Mouse (Mus musculus): Measurements from ENCODE around the gene Ammecr1. TPM values are rescaled to one million over a fixed set of nuclear protein-coding genes. Genes with fewer than 3 reads are reported as not detected.

The Ammecr1 gene
- polyA plus RNA-seq, 1 experiment from 2014 or later, result 12.4 TPM

DNA sequence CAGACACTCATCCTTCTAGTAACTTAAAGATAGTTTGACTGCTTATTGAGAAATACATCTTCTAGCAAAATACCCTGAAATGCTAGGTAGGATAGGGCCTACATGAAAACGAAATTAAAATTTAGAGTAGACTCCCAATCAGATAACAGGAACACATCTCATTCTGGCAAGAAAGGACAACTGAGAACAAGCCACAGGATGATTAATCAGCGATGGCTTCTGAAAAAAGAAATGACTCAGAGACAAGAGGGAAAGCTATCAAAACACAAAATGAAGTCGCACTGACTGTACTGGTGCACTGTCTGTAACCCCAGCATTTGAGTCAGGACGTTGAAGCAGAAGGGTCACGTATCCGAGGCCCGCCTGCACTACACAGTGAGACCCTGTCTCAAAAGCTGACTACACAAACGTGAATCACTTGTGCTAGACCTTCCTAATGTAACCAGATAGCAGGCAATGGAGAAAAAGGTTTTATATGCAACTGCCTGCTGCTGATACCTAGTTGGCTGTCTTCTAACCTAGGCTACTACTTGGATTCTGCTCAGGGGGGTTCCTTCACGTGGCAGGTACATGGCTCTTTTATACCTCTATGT lies 68.1 kb downstream of the Ammecr1 start:
- no peaks in the 10 kb centered on the region for H3K36me3 ChIP-seq
- WGBS, result 88% methylated on average over 9 of the region's 9 CpGs
- no peak for DNase-seq (ENCODE audit: low spot score)
- no peaks in the 10 kb centered on the region for H3K9me3 ChIP-seq (replicated peaks)
- H3K27me3 ChIP-seq (ENCODE audit: low read depth, poor library complexity, severe bottlenecking), result peaks cover 88% of the 10 kb centered on the region
- H3K27ac ChIP-seq, result no peak overlapping the region
- no peaks in the 10 kb centered on the region for H3K4me1 ChIP-seq
- H3K4me3 ChIP-seq, result no peak overlapping the region

DNA sequence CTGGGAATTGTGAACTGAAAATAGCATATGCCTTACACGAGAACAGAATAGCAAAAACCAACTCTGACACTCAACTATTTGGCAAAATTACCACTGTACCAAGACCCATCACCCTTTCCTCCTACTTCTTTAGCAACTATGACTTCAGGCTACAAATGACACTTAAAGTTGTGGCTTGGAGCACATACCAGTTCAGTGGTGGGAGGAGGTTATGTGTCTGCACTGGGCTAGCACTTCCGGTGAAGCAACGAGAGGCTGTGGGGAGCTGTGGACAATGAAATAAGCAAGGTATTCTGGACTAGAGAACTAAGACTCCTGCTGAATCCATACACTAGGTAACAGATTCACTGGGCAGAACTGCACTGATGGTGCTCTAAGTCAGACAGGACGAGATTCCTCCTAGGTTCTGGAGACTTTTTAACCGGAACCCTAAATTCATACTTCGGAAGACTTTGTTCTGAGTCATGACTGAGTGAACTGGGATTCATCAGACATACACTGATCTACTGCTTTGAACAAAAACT lies 69.0 kb downstream of the Ammecr1 start:
- H3K27ac ChIP-seq, result no peak overlapping the region
- WGBS, result 91% methylated on average over 6 of the region's 6 CpGs
- H3K27me3 ChIP-seq (ENCODE audit: low read depth, poor library complexity, severe bottlenecking), result peaks cover 83% of the 10 kb centered on the region

DNA sequence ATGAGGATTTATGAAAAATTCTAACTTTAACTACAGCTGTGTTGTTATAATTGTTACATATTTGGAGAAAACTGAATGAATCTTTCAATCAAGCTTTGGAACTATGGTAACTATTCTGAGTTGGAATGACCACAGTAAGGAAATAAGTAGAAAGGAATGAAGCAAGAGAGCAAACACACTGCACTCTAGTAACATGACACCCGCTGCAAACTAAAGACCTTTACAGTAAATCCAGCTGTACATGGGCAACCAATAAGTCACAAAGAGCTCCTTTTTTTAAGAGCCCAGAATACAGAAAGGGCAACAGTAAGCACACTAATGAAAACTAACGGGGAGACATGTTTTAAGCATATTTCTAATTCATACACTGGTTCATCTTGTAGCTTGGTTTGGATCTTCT lies 71.2 kb downstream of the Ammecr1 start:
- DNase-seq (ENCODE audit: low spot score), result no peak
- no peaks in the 10 kb centered on the region for H3K36me3 ChIP-seq
- no peaks in the 10 kb centered on the region for H3K9me3 ChIP-seq (replicated peaks)
- H3K27ac ChIP-seq, result no peak overlapping the region
- no peak overlapping the region for H3K4me3 ChIP-seq
- 0 out of 2 replicates have a peak, but pooled peaks cover 5% of the 10 kb centered on the region for H3K4me1 ChIP-seq
- 85% methylated on average over 2 of the region's 2 CpGs for WGBS
- peaks cover 83% of the 10 kb centered on the region for H3K27me3 ChIP-seq (ENCODE audit: low read depth, poor library complexity, severe bottlenecking)

More for the DNA sequence above, 69.0 kb downstream of the Ammecr1 start:
- Histone ChIP-seq H3K36me3 (no peaks in the 10 kb centered on the region), H3K4me1 (no peaks in the 10 kb centered on the region), H3K9me3 (replicated peaks) (no peaks in the 10 kb centered on the region), H3K4me3 (no peak overlapping the region)
- no peak for DNase-seq (ENCODE audit: low spot score)

DNA sequence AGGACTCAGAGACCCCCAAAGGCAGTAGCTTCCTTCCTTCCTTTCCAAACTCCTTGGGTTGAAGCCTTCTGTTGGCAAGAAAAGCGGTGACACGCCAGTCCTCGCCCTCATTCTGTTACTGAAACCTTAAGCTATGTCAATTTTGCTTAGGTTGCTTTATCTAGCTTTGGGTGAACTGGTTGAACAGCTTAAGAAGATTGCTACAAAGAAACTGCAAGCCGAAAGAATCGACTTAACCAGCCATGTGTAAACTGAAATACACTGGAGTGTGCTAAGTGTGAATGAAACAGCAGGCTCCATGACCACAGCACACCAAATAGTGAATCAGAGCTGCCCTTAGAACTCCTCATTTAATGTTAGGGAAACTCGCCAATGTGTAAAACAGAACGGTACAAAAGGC lies 80.6 kb downstream of the Ammecr1 start:
- no peak for DNase-seq (ENCODE audit: low spot score)
- peaks cover 91% of the 10 kb centered on the region for H3K27me3 ChIP-seq (ENCODE audit: low read depth, poor library complexity, severe bottlenecking)
- 91% methylated on average over 7 of the region's 7 CpGs for WGBS
- no peaks in the 10 kb centered on the region for H3K9me3 ChIP-seq (replicated peaks)
- H3K27ac ChIP-seq, result no peak overlapping the region
- H3K4me1 ChIP-seq, result no peaks in the 10 kb centered on the region
- H3K4me3 ChIP-seq, result no peak overlapping the region
- no peaks in the 10 kb centered on the region for H3K36me3 ChIP-seq

DNA sequence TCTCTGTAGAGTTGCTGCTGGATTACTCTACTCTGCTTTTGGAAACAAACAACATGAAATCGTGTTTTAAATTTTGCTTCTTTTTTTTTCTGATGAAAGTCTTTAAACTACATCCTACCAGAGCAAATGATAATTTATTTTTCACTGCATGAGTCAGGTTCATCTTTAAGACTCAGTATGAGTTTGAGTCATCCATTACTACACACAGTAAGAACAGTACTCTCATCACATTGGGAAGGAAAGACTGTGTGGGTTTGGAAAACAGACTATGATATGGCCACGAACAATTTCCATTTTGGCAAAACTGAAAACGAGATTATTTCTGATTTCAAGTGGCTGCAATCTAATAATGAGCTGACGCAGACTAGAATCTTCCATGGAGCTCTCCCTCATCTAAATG lies 82.9 kb downstream of the Ammecr1 start:
- WGBS, result 95% methylated on average over 4 of the region's 4 CpGs
- H3K4me3 ChIP-seq, result no peak overlapping the region
- H3K27me3 ChIP-seq (ENCODE audit: low read depth, poor library complexity, severe bottlenecking), result peaks cover 96% of the 10 kb centered on the region
- H3K9me3 ChIP-seq (replicated peaks), result no peaks in the 10 kb centered on the region
- H3K27ac ChIP-seq, result no peak overlapping the region
- H3K4me1 ChIP-seq, result no peaks in the 10 kb centered on the region
- H3K36me3 ChIP-seq, result no peaks in the 10 kb centered on the region
- no peak for DNase-seq (ENCODE audit: low spot score)

DNA sequence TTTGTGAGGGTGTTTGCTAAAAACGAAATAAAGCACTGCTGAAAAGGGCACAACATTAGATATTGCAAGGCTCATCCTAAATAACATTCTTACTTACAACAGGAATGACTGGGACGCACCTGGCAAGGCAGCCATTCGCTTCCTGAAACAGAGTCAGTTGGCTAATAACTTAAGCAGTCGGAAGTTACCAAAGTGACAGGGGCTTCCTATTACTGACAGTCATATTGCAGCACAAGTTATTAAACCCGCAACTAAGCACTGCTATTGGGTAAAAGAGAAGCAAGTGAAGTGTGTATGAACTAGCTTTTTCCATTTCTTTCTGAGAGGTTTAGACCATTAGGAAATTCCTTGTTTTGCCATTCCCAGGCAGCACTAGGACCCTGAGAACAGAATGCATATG lies 84.3 kb downstream of the Ammecr1 start:
- WGBS, result 90% methylated on average over 5 of the region's 5 CpGs
- peaks cover 96% of the 10 kb centered on the region for H3K27me3 ChIP-seq (ENCODE audit: low read depth, poor library complexity, severe bottlenecking)
- no peaks in the 10 kb centered on the region for H3K36me3 ChIP-seq
- no peaks in the 10 kb centered on the region for H3K4me1 ChIP-seq
- no peak overlapping the region for H3K27ac ChIP-seq
- H3K4me3 ChIP-seq, result no peak overlapping the region
- H3K9me3 ChIP-seq (replicated peaks), result no peaks in the 10 kb centered on the region
- no peak for DNase-seq (ENCODE audit: low spot score)

DNA sequence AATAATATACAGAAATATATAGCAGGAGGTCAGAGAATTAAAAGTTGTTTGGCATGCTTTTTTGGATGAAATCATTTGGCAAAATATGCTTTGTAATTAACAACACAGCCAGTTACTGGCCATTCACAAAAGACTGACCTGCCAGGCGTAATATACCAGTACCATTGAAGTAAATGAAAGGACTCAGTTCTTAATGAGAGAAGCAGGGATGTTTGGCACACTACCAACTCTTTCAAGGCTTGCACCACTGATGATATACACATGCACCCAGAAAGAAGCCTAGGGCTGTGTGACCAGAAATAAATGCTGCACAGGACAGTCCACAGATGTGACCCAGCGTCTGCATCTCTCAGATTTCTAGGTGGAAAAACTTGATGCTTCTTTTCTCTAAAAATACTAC lies 96.7 kb downstream of the Ammecr1 start:
- no peak for DNase-seq (ENCODE audit: low spot score)
- Histone ChIP-seq H3K27me3 (ENCODE audit: low read depth, poor library complexity, severe bottlenecking) (peaks cover 48% of the 10 kb centered on the region), H3K36me3 (no peaks in the 10 kb centered on the region), H3K9me3 (replicated peaks) (no peaks in the 10 kb centered on the region), H3K4me3 (no peak overlapping the region), H3K4me1 (no peaks in the 10 kb centered on the region), H3K27ac (no peak overlapping the region)
- 93% methylated on average over 2 of the region's 2 CpGs for WGBS

DNA sequence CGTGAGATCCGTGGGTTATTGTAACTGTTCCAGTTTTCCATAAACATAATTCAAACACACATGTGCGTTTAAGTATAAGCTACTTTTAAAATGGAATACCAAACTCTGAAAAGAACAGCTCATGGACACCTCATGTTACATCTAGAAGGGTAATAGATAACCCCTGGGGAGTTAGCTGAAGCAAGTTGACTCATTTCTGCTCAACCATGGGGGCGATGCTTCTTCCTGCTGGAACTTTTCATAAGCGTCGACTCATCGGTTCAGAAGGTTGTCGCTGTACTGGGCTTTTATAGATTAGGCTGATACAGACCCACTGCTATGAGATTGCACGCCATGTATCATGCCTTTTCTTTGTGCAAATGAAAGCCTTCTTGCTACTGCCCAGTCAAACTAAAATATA lies 118.5 kb downstream of the Ammecr1 start:
- no peak for DNase-seq (ENCODE audit: low spot score)
- 96% methylated on average over 9 of the region's 9 CpGs for WGBS
- no peaks in the 10 kb centered on the region for H3K36me3 ChIP-seq
- H3K4me3 ChIP-seq, result no peak overlapping the region
- H3K4me1 ChIP-seq, result no peaks in the 10 kb centered on the region
- no peaks in the 10 kb centered on the region for H3K9me3 ChIP-seq (replicated peaks)
- no peak overlapping the region for H3K27ac ChIP-seq
- peaks cover 61% of the 10 kb centered on the region for H3K27me3 ChIP-seq (ENCODE audit: low read depth, poor library complexity, severe bottlenecking)

DNA sequence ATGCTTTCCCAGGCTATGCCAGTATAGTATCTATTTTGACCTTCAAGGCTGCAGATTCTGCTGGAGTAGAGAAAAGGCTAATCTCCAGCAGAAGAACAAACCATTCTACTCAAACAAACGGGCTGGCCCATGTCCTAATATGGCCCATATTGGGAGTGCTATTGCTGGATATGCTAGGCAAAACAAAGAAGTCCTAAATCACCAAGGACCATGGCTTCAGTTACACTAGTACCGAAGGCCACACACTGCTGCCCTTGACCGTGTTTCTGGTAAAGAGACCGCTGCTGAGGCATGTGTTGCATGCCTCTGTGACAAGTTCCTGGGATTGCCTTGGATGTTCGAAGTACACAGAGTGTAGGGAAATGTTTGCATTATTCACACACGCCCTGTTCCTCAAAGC lies 120.3 kb downstream of the Ammecr1 start:
- Histone ChIP-seq H3K36me3 (peaks cover 8% of the 10 kb centered on the region; the same call in 1 of the 2 replicates), H3K27ac (no peak overlapping the region), H3K9me3 (replicated peaks) (no peaks in the 10 kb centered on the region), H3K4me3 (no peak overlapping the region), H3K4me1 (no peaks in the 10 kb centered on the region), H3K27me3 (ENCODE audit: low read depth, poor library complexity, severe bottlenecking) (peaks cover 74% of the 10 kb centered on the region)
- 95% methylated on average over 6 of the region's 6 CpGs for WGBS
- no peak for DNase-seq (ENCODE audit: low spot score)

DNA sequence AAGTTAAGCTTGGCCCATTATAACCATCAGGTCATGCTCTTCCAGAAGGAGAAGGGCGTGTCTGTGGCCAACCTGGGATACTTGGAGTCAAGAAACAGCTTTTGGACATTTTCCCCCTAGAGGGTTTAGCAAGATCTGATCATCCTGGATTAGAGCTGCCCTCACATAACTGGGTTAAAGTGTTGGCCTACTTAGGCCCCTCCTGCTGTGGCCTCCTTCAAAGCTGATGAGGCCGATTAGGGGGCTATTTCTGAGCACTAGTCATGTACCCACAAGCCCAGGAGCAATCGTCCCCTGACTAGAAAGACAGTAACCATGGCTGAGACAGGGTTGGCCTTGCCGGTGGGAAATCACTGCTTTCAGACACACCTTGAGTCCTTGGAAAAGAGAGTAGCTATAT lies 124.6 kb downstream of the Ammecr1 start:
- 81% methylated on average over 4 of the region's 4 CpGs for WGBS
- Histone ChIP-seq H3K36me3 (peaks cover 8% of the 10 kb centered on the region; the same call in 1 of the 2 replicates), H3K9me3 (replicated peaks) (no peaks in the 10 kb centered on the region), H3K4me3 (no peak overlapping the region), H3K27me3 (ENCODE audit: low read depth, poor library complexity, severe bottlenecking) (peaks cover 80% of the 10 kb centered on the region), H3K27ac (no peak overlapping the region), H3K4me1 (no peaks in the 10 kb centered on the region)
- DNase-seq (ENCODE audit: low spot score), result no peak

DNA sequence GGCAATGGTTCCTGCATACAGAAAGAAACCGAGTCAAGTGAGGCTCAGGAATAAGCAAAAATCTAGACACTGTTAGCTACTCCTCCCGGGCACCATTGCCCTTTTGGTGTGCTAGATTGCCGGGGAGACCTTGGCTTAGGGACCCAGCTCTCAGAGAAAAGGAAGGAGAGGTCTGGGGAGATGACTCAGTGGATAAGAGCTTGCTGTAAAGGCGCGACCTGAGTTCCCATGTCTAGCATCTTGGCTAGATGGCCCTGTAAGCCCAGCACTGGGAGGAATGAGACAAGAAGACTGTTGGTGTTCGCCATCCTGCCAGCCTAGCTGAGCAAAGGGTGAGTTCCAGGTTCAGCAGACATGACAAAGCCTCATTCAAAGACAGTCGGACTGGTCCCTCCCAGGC lies 127.1 kb downstream of the Ammecr1 start:
- Histone ChIP-seq H3K36me3 (peaks cover 31% of the 10 kb centered on the region), H3K4me3 (no peak overlapping the region), H3K27ac (no peak overlapping the region), H3K4me1 (no peaks in the 10 kb centered on the region), H3K27me3 (ENCODE audit: low read depth, poor library complexity, severe bottlenecking) (peaks cover 88% of the 10 kb centered on the region), H3K9me3 (replicated peaks) (no peaks in the 10 kb centered on the region)
- no peak for DNase-seq (ENCODE audit: low spot score)
- WGBS, result 87% methylated on average over 7 of the region's 7 CpGs

DNA sequence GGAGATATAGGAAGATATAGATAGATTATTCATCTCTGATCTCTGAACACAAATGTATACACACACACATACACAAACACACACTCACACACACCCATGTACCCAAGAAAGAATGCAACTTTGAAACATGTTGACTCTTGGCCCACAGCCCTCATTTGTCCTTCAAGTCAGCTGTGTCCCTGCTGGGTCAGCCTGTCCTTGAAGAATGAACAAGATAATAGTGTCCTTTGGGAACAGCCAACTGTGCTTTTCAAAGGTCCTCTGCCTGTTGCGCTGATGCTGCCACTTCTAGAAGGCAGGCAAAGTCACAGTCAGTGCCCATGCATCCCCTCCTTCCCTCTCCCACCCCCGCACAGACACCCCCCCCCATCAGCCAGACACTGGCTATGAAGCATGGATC lies 127.7 kb downstream of the Ammecr1 start:
- 78% methylated on average over 2 of the region's 2 CpGs for WGBS
- no peak for DNase-seq (ENCODE audit: low spot score)
- Histone ChIP-seq H3K27ac (no peak overlapping the region), H3K9me3 (replicated peaks) (no peaks in the 10 kb centered on the region), H3K36me3 (peaks cover 37% of the 10 kb centered on the region), H3K27me3 (ENCODE audit: low read depth, poor library complexity, severe bottlenecking) (peaks cover 90% of the 10 kb centered on the region), H3K4me1 (no peaks in the 10 kb centered on the region), H3K4me3 (no peak overlapping the region)

DNA sequence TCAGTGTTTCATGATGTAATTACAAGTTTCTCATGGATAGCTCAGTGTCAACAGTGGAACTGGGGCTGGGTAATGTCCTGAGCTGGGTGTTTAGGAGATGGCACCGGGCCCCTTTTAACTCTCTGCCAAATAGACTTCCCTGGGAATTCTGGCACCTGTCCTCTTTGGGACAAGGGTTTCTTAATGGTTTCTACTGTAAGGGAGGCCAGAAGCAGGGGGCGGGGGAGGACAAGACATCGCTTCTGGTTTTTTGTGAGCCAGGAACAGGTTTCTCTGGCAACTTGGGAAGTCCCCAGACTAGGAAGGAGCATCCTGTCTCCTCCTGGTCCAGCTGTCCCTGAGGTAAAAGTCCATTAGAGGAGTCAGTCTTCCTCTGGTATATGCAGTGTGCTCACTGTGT lies 129.2 kb downstream of the Ammecr1 start:
- Histone ChIP-seq H3K4me3 (no peak overlapping the region), H3K27me3 (ENCODE audit: low read depth, poor library complexity, severe bottlenecking) (peaks cover 98% of the 10 kb centered on the region), H3K4me1 (peaks cover 7% of the 10 kb centered on the region), H3K27ac (no peak overlapping the region), H3K9me3 (replicated peaks) (no peaks in the 10 kb centered on the region), H3K36me3 (peaks cover 42% of the 10 kb centered on the region)
- no peak for DNase-seq (ENCODE audit: low spot score)
- WGBS, result 96% methylated on average over 3 of the region's 3 CpGs

DNA sequence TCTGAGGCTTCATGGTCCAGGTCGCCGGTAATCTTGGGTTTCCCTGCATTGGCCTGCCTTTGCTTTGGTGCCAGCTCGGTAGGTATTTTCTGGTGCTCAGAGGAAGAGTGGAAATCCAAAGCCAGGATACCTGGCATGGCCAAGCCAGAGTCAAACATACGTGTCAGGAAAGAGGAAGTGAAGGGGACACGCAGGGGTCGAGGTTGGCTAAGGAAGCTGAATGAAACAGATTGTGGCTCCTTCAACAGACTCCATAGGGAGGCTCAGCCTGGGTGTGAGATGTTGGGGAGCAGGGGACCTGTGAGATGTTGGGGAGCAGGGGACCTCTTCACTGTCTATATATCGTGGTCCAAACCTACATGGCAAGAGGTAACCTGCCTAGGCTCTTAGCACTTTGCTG lies 130.1 kb downstream of the Ammecr1 start:
- 92% methylated on average over 7 of the region's 7 CpGs for WGBS
- peaks cover 34% of the 10 kb centered on the region for H3K36me3 ChIP-seq
- no peak overlapping the region for H3K4me3 ChIP-seq
- no peaks in the 10 kb centered on the region for H3K9me3 ChIP-seq (replicated peaks)
- DNase-seq (ENCODE audit: low spot score), result no peak
- no peak overlapping the region for H3K27ac ChIP-seq
- H3K27me3 ChIP-seq (ENCODE audit: low read depth, poor library complexity, severe bottlenecking), result peaks cover 95% of the 10 kb centered on the region
- H3K4me1 ChIP-seq, result peaks cover 8% of the 10 kb centered on the region

Data from limb, embryonic 10.5 days (tissue).